Mouse (Mus musculus) CH12.LX (cell line): ENCODE measurements at regions not wholly inside any gene's neighbourhood (a gene's known extent, or its start where the extent isn't known, plus 50 kb on each side); places are given as distances from the start of the nearest gene placed in this dataset.
A peak's percentile ranks its signal among the peaks of the same experiment; 100 is the strongest.

Experiments used
- DNase-seq: peaks from one replicate; pipeline ENCODE4 v3.0.0-alpha.2; 2013; ENCODE audit errors: extremely low read depth
- H3K27ac ChIP-seq: 2 replicates; pipeline ENCODE4 v1.5.1; 2012; ENCODE audit warnings: low read depth, mild to moderate bottlenecking, control low read depth, moderate library complexity; ENCODE audit not compliant: insufficient read depth
- H3K27me3 ChIP-seq: replicated peaks from 2 replicates; pipeline ENCODE3; 2012; ENCODE audit warnings: inconsistent platforms
- H3K36me3 ChIP-seq, 2 experiments: replicated peaks in 1 of 2; 2 replicates each; pipeline versions ENCODE3 to v1.6.1; 2012; ENCODE audit warnings: inconsistent platforms in 1 of 2, low read length in 1 of 2, mild to moderate bottlenecking in 1 of 2, mixed read lengths in 1 of 2, moderate library complexity in 1 of 2; ENCODE audit not compliant: control insufficient read depth in 1 of 2, insufficient read depth in 1 of 2
- H3K4me1 ChIP-seq, 2 experiments: 2 replicates each; pipeline ENCODE4 v1.6.1; 2012; ENCODE audit warnings: inconsistent platforms in 1 of 2, moderate library complexity in 1 of 2; ENCODE audit not compliant: insufficient read depth in 2 of 2, control insufficient read depth in 1 of 2
- H3K4me2 ChIP-seq: 2 replicates; pipeline ENCODE4 v1.6.1; 2012; ENCODE audit warnings: low read depth, mild to moderate bottlenecking, control low read depth; ENCODE audit not compliant: poor library complexity, insufficient read depth, severe bottlenecking
- H3K4me3 ChIP-seq, 3 experiments: fragments of 150-350 bp in 1 of 3; sonication (generic) in 1 of 3; replicated peaks in 1 of 3; 2 replicates each; pipeline versions ENCODE3 to v1.5.1; 2011 to 2012; ENCODE audit warnings: low read depth in 2 of 3, low read length in 2 of 3, mild to moderate bottlenecking in 2 of 3, moderate library complexity in 2 of 3, control low read depth in 1 of 3, improper control_type of control experiment in 1 of 3, inconsistent platforms in 1 of 3, mixed read lengths in 1 of 3; ENCODE audit not compliant: poor library complexity in 1 of 3
- H3K79me2 ChIP-seq: replicated peaks from 2 replicates; pipeline ENCODE4 v1.6.1; 2012; ENCODE audit warnings: mild to moderate bottlenecking, moderate library complexity; ENCODE audit not compliant: control insufficient read depth, poor library complexity, insufficient read depth, severe bottlenecking; ENCODE audit errors: extremely low read depth
- H3K9ac ChIP-seq: 2 replicates; pipeline ENCODE4 v1.6.1; 2012; ENCODE audit warnings: low read depth, mild to moderate bottlenecking, control low read depth, moderate library complexity; ENCODE audit not compliant: insufficient read depth
- H3K9me3 ChIP-seq: replicated peaks from 2 replicates; pipeline ENCODE3; 2012; ENCODE audit warnings: low read length, inconsistent platforms, mixed read lengths
- BHLHE40 ChIP-seq: IDR thresholded peaks from 2 replicates; pipeline ENCODE4 v1.6.1; 2011; ENCODE audit warnings: mild to moderate bottlenecking, low read depth, low read length, improper control_type of control experiment
- CHD1 ChIP-seq: IDR thresholded peaks from 2 replicates; pipeline ENCODE4 v1.6.1; 2012; ENCODE audit warnings: low read depth, low read length, improper control_type of control experiment, inconsistent platforms
- CHD2 ChIP-seq: IDR thresholded peaks from 2 replicates; pipeline ENCODE4 v1.6.1; 2011; ENCODE audit warnings: low read length, improper control_type of control experiment
- EP300 ChIP-seq: IDR thresholded peaks from 2 replicates; pipeline ENCODE4 v1.6.1; 2011; ENCODE audit warnings: low read length, improper control_type of control experiment
- GABPA ChIP-seq: IDR thresholded peaks from 2 replicates; pipeline ENCODE4 v1.6.1; 2012; ENCODE audit warnings: low read depth, low read length, improper control_type of control experiment, inconsistent platforms; ENCODE audit not compliant: insufficient replicate concordance
- HCFC1 ChIP-seq: IDR thresholded peaks from 2 replicates; pipeline ENCODE4 v1.6.1; 2012; ENCODE audit warnings: low read depth, mild to moderate bottlenecking, inconsistent platforms, low read length, improper control_type of control experiment
- JUND ChIP-seq: conservative IDR thresholded peaks from 2 replicates; pipeline ENCODE4 v1.6.1; 2011; ENCODE audit warnings: low read depth, low read length, improper control_type of control experiment
- KAT2A ChIP-seq: IDR thresholded peaks from 2 replicates; pipeline ENCODE4 v1.6.1; 2012; ENCODE audit warnings: low read length, improper control_type of control experiment, inconsistent platforms; ENCODE audit not compliant: insufficient replicate concordance
- MAFK ChIP-seq: IDR thresholded peaks from 2 replicates; pipeline ENCODE4 v1.6.1; 2011; ENCODE audit warnings: low read length, improper control_type of control experiment; ENCODE audit not compliant: insufficient replicate concordance
- MAX ChIP-seq: IDR thresholded peaks from 2 replicates; pipeline ENCODE4 v1.6.1; 2011; ENCODE audit warnings: low read length, improper control_type of control experiment
- MAZ ChIP-seq: IDR thresholded peaks from 2 replicates; pipeline ENCODE4 v1.6.1; 2012; ENCODE audit warnings: low read depth, mild to moderate bottlenecking, inconsistent platforms, low read length, improper control_type of control experiment, moderate library complexity
- MEF2A ChIP-seq: IDR thresholded peaks from 2 replicates; pipeline ENCODE4 v1.6.1; 2014; ENCODE audit warnings: low read depth, mild to moderate bottlenecking, inconsistent platforms, low read length, improper control_type of control experiment, borderline replicate concordance
- PAX5 ChIP-seq: IDR thresholded peaks from 2 replicates; pipeline ENCODE4 v1.6.1; 2012; ENCODE audit warnings: low read length, inconsistent platforms, mixed read lengths
- SIN3A ChIP-seq: IDR thresholded peaks from 2 replicates; pipeline ENCODE4 v1.6.1; 2012; ENCODE audit warnings: low read length, improper control_type of control experiment, inconsistent platforms
- SMC3 ChIP-seq: IDR thresholded peaks from 2 replicates; pipeline ENCODE4 v1.6.1; 2011; ENCODE audit warnings: low read depth, low read length, improper control_type of control experiment
- TBP ChIP-seq: conservative IDR thresholded peaks from 2 replicates; pipeline ENCODE4 v1.6.1; 2011; ENCODE audit warnings: low read depth, low read length, improper control_type of control experiment
- TCF12 ChIP-seq: IDR thresholded peaks from 2 replicates; pipeline ENCODE4 v1.6.1; 2014; ENCODE audit warnings: low read depth, mild to moderate bottlenecking, inconsistent platforms, low read length, improper control_type of control experiment
- USF2 ChIP-seq: conservative IDR thresholded peaks from 2 replicates; pipeline ENCODE4 v1.6.1; 2011; ENCODE audit warnings: low read depth, low read length, improper control_type of control experiment
- ZKSCAN1 ChIP-seq: IDR thresholded peaks from 2 replicates; pipeline ENCODE4 v1.6.1; 2012; ENCODE audit warnings: low read depth, inconsistent platforms, low read length, improper control_type of control experiment, borderline replicate concordance
- ZMIZ1 ChIP-seq: IDR thresholded peaks from 2 replicates; pipeline ENCODE4 v1.6.1; 2012; ENCODE audit warnings: low read depth, mild to moderate bottlenecking, inconsistent platforms, low read length, improper control_type of control experiment
- dilution Hi-C: fragments of 300-500 bp; cut with MboI; formaldehyde crosslinking; loops from 2 replicates; pipeline ENCODE4 v1.14.3; 2020; ENCODE audit warnings: low sequenced_read_pairs; ENCODE audit not compliant: extremely low pct_unique_long_range_greater_than_20kb, extremely low pct_ligation_motif_present
- in situ Hi-C: fragments of 300-500 bp; cut with MboI; formaldehyde crosslinking; loops from 3 replicates; pipeline ENCODE4 v1.14.3; 2019; ENCODE audit warnings: low sequenced_read_pairs, low pct_ligation_motif_present, low pct_unique_long_range_greater_than_20kb, mixed read lengths

GRCm38 (mm10) chr6:107389892-107390291 lies 139.7 kb upstream of the Lrrn1 start:
- Histone ChIP-seq H3K9me3 (no peaks in the 10 kb centered on the region), H3K4me1 (no peaks in the 10 kb centered on the region), H3K79me2 (no peaks in the 10 kb centered on the region), H3K9ac (no peak overlapping the region), H3K36me3 (no peaks in the 10 kb centered on the region), H3K27ac (no peak overlapping the region), H3K27me3 (peaks cover 18% of the 10 kb centered on the region), H3K4me3 (no peak overlapping the region), H3K4me2 (no peak overlapping the region)
- TF ChIP-seq MAZ (no peak), CHD1 (no peak), KAT2A (no peak)
- dilution Hi-C loops, result no loop called here
- in situ Hi-C loops, result no loop called here
- DNase-seq, result no peak

DNA sequence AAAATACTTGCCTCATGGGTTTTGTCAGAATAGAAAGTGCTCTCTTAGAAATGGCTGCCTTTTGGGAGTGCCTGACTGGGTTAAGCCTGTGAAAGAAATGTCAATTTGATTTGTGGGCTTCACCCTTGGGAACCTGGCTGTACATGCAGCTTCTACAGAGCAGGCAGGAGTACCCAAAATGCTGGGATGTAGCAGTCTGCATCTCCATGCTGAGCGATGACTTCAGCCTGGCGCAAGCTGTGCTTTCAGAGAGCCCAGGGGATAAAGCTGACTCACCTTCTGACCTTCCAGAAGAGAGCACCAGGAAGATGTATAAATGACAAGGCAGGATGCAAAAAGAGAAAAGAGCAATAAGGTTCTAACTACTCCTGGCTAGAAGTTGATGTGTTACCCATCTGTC lies 135.0 kb upstream of the Lrrn1 start:
- Histone ChIP-seq H3K79me2 (no peaks in the 10 kb centered on the region), H3K9ac (no peak overlapping the region), H3K27me3 (peaks cover 5% of the 10 kb centered on the region), H3K9me3 (no peaks in the 10 kb centered on the region), H3K4me2 (no peak overlapping the region), H3K27ac (no peak overlapping the region), H3K36me3 (no peaks in the 10 kb centered on the region), H3K4me1 (no peaks in the 10 kb centered on the region), H3K4me3 (no peak overlapping the region)
- no peak for TF ChIP-seq CHD2
- no peak for TF ChIP-seq CHD1
- no peak for TF ChIP-seq GABPA
- in situ Hi-C loops (no loop called here), dilution Hi-C loops (no loop called here)
- DNase-seq, result no peak

GRCm38 (mm10) chr6:107415766-107416165 lies 113.8 kb upstream of the Lrrn1 start:
- TF ChIP-seq USF2, result no peak
- no peak for TF ChIP-seq MAX
- no peak for TF ChIP-seq ZKSCAN1
- TF ChIP-seq MEF2A, result no peak
- TF ChIP-seq KAT2A, result no peak
- TF ChIP-seq SMC3, result no peak
- no peak for TF ChIP-seq BHLHE40
- TF ChIP-seq JUND, result no peak
- TF ChIP-seq HCFC1, result no peak
- no peak for TF ChIP-seq CHD2
- no peak for TF ChIP-seq PAX5
- no peak for TF ChIP-seq TCF12
- TF ChIP-seq TBP, result no peak
- TF ChIP-seq MAFK, result no peak
- TF ChIP-seq EP300, result no peak
- no peak for TF ChIP-seq SIN3A
- no peak for TF ChIP-seq ZMIZ1
- TF ChIP-seq, all 38 proteins: peak for 0
- H3K79me2 ChIP-seq, result no peaks in the 10 kb centered on the region
- no peak overlapping the region for H3K4me3 ChIP-seq
- H3K27me3 ChIP-seq, result peaks cover 2% of the 10 kb centered on the region
- H3K9me3 ChIP-seq, result no peaks in the 10 kb centered on the region
- no peaks in the 10 kb centered on the region for H3K36me3 ChIP-seq
- no peak overlapping the region for H3K27ac ChIP-seq
- dilution Hi-C loops (no loop called here), in situ Hi-C loops (no loop called here)
- no peak overlapping the region for H3K4me2 ChIP-seq
- H3K9ac ChIP-seq, result no peak overlapping the region
- no peaks in the 10 kb centered on the region for H3K4me1 ChIP-seq
- peak; percentile 4 for DNase-seq
